Mouse (Mus musculus) megakaryocyte progenitor cell, adult 5-6 weeks (primary cell): ENCODE measurements around the gene Zfp341. TPM values are rescaled to one million over a fixed set of nuclear protein-coding genes. Genes with fewer than 3 reads are reported as not detected.

Source experiments
- ATAC-seq: replicated peaks from 2 replicates; pipeline ENCODE4 v1.8.0; 2016; ENCODE audit warnings: mild to moderate bottlenecking, moderate TSS enrichment, inconsistent platforms; ENCODE audit not compliant: poor library complexity
- total RNA-seq, 2 experiments: library from RNA; stranded (forward) in 1 of 2; stranded (reverse) in 1 of 2; fragments of 157-497, 149-512 nt in 1 of 2; fragments of 200-1000 nt in 1 of 2; gene quantifications; 2 replicates each; pipeline versions ENCODE4 v1.2.3 to v1.2.4; 2015 to 2017

Gene Zfp341
- total RNA-seq (2015) (3.3 and 4.0 TPM in 2 replicates), total RNA-seq (2017) (1.2 and 2.3 TPM in 2 replicates)

DNA sequence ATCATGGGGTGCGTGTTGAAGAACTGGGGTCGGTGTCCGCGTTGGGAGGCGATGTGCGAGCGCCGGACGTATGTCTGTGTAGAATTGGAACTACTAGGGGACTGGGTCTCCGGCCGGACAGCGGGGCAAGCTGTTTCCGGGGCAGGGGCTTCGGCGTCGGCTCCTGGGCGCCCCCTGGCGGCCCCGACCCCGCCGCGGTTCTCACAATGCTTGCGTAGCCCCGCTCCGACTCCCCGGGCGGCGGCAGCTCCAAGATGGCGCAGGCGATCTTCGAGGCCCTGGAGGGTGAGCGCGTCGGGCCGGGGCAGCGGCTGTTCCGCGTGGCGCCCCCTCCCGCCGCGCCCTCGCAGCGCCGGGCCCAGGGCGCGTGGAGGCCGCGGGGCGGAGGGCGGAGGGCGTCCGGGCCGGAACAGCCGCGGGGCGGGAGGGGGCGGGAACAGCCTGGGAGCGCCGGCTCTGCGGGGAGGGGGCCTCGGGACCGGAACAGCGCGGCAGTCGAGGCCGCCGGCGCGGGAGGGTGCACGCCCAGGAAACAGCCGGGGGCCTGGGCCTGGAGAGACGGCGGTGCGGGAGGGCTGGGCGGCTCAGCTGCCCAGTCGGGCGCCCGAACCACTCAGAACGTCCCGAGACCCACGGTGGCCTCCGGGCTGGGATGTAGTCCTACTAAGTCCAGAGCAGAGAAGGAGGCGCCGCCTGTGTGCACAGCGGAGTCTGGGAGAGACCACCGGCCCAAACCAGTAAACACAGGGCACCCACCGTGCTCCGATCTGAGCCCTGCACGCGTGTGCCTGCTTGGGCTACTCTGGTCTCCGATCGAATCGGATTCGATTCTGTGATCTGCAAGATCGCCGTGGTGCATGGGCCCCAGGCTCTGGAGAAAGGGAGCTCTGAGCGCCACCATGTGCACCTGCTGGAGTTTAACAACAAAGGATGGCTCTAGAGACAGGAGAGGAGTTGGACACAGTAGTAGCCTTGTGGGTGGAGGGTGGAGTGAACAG, at the start of gene Zfp341, which contains the start of gene 4930519P11Rik:
TSS of gene Zfp341 (plus strand) at position 180 of the 998 bp plus-strand sequence.
TSS of gene 4930519P11Rik (minus strand) at position 320 of the 998 bp plus-strand sequence.
- peak; percentile 80 for ATAC-seq

DNA sequence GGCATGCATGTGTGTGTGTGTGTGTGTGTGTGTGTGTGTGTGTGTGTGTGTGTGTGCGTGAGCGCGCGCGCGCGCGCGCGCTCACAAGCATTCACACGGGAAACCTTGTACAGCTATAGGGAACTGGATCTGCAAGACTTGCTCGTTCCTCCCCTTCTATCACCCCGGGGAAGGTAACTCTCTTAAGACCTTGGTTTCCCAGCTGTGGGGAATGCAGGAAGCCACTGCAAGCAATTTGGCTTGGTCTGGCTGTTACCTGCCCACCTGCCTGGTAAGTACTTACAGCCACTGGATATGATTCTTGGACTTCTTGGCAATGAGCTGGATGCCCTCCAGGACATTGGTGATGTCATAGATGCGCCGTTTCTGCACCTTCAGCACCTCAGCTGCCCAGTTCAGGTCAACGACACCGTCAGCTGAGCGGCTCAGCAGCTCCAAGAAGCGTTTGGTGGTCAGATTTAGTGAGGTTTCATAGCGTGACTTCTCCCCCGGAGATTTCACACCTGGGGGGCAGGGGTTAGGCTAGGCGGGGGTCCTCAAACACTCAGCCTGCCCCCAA, 49.4 kb upstream of the Zfp341 start:
- no peak for ATAC-seq

DNA sequence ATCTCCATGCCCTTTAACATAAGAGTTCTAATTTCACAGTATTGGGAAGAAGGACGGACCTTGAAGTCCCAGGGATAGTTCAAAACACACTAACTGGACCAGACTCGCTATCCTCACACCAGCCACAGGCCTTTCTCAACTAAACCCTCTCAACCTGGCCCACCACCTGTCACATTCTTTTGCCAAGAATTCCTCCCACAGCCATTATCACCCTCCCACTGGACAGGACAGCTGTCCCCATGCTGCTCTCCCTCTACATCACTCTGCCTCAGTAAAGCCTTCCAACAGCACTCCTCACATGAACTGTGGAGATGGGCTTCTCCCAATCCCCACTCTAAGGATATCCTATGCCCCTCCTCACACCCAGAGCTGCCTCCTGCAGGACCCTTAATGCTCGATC, 47.5 kb upstream of the Zfp341 start:
- no peak for ATAC-seq

DNA sequence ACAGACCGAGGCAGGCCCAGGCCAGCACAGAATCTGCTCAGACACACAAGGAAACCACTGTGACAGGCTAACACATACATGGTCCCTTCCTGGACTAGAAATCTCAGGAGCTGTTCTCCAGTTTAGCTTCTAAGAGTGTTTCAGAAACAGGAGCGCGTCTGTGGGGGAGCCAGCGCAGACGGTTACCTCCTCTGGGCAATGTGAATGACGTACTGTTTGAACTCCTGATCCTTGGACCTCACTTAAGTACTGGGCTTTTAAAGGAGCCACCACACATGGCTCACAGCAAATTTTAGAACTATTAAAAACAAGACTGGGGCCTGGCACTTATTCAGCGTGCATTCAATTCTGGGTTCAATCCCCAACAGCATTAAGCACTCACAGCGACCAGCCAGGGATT, 46.5 kb upstream of the Zfp341 start:
- no peak for ATAC-seq

DNA sequence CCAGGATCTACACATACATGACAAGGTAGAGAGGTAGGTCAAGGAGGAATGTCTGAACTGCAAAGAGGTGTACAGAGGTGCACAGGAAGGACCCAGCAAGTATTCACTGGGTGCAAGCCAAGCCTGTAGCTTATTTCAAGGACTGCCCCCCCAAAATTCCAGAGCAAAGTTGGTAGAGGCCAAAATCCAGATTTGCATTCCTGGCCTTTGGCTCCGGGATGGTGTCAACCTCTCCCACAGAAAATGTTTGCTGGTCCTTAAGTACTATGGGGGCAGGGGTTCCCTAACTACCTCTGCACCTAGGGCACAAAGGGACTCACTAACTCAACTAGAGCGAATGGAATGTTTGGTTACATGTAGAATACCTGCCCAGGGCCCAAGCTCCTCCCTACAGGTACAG, 45.3 kb upstream of the Zfp341 start:
- no peak for ATAC-seq

DNA sequence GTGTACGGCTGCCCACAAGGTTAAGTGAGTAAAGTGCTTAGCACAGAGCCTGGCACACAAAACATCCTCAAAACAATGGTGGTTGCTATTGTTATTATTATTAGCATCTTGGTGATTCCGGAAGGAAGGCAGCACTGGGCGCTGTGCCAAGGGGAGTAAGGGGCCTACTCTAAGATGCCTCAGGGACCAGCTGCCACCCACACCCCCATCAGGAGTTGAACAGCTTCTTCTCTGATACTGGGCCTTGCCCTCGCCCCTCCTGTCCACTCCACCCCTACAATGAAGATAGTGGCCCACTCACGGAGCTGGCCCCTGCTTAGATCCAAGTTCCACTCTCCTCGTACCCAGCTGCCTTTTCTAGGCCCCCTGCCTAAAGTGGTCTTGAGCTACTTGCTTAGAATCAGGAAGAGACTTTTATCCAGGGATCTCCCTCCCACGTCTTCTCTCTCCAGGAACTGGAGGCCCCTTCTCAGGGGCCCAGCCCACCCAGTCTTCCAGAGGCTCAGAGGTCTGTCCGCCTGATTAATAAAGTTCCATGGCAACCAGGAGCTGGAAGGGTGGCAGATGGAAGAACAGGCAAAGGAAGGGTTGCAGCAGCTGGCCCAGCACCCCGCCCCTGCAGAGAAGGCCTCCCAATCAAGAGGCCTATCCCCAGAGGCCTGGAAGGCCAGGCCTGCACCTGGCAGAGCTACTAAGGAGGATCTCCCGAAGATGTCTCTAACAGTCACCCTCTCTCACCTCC, 44.6 kb upstream of the Zfp341 start:
- no peak; the same call in 1 of the 2 replicates for ATAC-seq

DNA sequence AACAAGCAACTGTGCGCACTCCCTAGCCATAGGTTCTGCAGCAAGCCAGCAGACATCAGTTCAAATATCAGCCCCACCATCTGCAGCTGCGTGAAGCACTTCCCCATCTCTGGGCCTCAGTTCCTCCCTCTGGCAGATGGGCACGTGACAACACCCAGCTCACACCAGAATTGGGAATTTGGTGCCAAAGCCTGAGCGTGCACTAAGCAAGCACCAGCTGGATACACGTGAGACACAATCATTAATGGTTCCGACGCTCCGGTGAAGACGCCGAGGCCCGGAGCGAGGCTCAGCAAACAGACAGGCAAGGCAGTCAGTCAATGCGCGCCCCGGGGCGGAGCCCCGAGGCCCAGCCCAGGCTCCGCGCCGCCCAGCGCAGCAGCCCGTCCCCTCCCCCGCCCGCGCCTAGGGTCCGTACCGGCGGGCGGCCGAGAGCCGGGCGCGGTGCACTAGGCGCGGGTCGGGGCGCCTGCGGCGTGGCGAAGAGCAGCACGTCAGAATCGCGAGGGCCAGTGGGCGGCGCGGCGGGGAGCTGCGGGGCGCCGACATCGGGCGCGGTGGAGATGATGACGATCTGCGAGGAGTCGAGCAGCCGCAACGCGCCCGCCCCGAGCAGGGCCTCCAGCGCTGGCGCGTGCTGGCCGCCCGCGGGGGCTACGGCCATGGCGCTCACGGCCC, 43.9 kb upstream of the Zfp341 start:
- ATAC-seq: peak; percentile 47

DNA sequence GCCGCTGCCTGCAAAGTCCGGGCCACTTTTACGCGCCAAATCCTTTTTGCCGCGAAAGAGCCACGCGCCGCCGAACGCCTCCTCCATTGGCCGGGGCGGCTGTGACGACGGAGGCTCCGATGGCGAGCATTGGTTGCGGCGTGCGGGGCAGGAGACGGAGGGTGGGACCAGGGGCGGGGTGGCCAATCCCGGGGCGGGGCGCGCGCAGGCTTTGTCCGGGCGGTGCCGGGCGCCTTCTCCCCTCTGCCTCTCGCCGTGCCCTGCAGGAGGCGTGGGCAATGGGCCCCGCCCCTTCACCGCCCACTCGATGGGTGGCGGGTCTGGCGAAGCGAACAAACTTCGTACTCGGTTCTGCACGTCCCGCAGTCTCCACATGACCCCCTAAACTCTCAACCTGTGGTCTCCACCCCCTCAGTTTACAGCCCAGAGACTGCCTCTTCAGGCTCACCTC, 43.2 kb upstream of the Zfp341 start, which contains the start of gene E2f1:
TSS of gene E2f1 (minus strand) at position 57 of the 451 bp plus-strand sequence.
- ATAC-seq: peak; percentile 80

GRCm38 (mm10) chr2:154570666-154571065, 42.4 kb upstream of the Zfp341 start:
- no peak for ATAC-seq

GRCm38 (mm10) chr2:154571266-154571665, 41.8 kb upstream of the Zfp341 start:
- no peak for ATAC-seq

GRCm38 (mm10) chr2:154571976-154572375, 41.1 kb upstream of the Zfp341 start:
- no peak for ATAC-seq

DNA sequence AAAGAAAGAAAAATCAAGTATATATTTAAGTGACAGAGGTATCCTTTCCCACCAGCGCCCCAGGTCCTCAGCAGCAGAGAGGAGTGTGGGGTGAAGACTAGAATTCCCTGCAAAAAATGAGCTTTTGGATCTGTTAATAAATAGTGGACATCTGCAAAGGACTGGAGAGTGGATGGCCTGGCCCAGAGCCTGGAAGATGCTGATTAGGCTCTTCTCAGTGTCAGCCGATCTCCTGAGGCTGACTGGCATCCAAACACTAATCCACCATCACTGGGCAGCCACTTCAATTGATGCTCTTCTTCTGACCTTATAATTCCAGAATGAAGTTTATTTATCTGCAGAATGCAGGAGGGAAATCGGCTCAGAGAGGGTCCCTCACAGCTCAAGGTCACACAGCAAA, 40.1 kb upstream of the Zfp341 start:
- ATAC-seq: no peak

GRCm38 (mm10) chr2:154574271-154574670, 38.8 kb upstream of the Zfp341 start:
- peak; percentile 26 for ATAC-seq

DNA sequence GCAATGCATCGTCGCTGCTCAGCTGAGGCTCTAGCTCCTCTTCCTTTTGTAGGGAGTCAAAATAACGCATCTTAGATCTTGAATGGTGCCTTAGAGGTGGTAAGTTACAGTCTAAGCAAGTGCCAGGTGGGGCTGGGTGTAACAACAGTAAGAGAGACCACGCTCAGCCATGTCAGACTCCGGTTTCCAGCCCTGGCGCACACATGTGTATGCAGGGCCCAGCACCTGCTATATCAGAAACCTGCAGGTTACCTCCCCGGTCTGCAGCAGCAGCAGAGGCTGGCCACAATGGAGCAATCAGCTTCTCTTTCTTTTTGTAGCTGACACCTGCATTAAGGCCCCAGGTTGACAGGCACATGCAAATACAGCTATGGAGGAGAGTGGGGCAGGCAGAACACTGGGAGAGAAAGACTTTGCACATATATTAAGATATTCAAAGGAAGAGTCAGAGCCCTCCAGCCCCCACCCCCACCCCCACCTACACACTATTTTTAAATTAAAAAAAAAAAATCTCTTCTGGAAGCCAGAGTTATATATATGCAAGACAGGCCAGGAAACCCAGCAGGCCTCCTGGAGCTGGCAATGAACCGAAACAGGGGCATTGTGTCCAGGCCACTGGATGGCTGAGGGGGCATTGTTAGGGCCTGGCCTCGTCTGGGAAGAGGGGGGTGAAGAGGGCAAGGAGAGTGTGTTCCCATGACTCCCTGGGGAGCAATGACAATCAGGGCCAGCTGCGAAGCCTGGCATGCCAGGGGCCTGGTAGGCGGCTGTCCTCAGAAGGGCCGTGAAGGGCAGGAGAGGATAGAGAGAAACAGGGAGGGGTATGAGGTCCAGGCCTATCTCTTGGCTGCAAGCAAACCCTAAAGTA, 36.0 kb upstream of the Zfp341 start:
- no peak for ATAC-seq

- ATAC-seq: no peak
Measured at GRCm38 (mm10) chr2:154577744-154578067, 35.4 kb upstream of the Zfp341 start.

GRCm38 (mm10) chr2:154580586-154580985, 32.5 kb upstream of the Zfp341 start:
- ATAC-seq: no peak

- no peak for ATAC-seq
Measured at GRCm38 (mm10) chr2:154581421-154581820, 31.7 kb upstream of the Zfp341 start.

- peak; percentile 73 for ATAC-seq
Measured at GRCm38 (mm10) chr2:154583906-154584872, 28.9 kb upstream of the Zfp341 start.
